ENCODE assay signal across 8 mouse cellular contexts in genomic region chr2:173306734-173307525, GRCm38 (mm10). TPM values are rescaled to one million over a fixed set of nuclear protein-coding genes. Genes with fewer than 3 reads are reported as not detected.
A peak's percentile ranks its signal among the peaks of the same experiment; 100 is the strongest.
DNase-seq lines count a peak whose midpoint lies in the region; ATAC-seq lines count a peak whose summit lies in the region.

No protein-coding gene starts in this region.

- no peaks in the 10 kb centered on the region for H3K27me3 ChIP-seq in hindbrain, embryonic 11.5 days (ENCODE audit: control insufficient read depth, insufficient read depth, low read length)
- H3K27me3 ChIP-seq in hindbrain, embryonic 10.5 days (ENCODE audit: insufficient read depth, poor library complexity, severe bottlenecking), result peaks cover 40% of the 10 kb centered on the region
- peaks cover 37% of the 10 kb centered on the region for H3K27me3 ChIP-seq in heart, embryonic 10.5 days (ENCODE audit: insufficient read depth, poor library complexity, severe bottlenecking)
- peaks cover 24% of the 10 kb centered on the region for H3K27me3 ChIP-seq in limb, embryonic 13.5 days
- peaks cover 10% of the 10 kb centered on the region; the same call in 1 of the 2 replicates for H3K27me3 ChIP-seq in neural tube, embryonic 15.5 days (replicated peaks)

- 60% methylated on average over 9 of the region's 11 CpGs for WGBS in hindbrain, embryonic 11.5 days
- 50% methylated on average over 11 of the region's 11 CpGs for WGBS in hindbrain, embryonic 10.5 days
- 31% methylated on average over 11 of the region's 11 CpGs for WGBS in heart, embryonic 10.5 days
- 57% methylated on average over 8 of the region's 11 CpGs for WGBS in limb, embryonic 13.5 days
- 21% methylated on average over 9 of the region's 11 CpGs for WGBS in neural tube, embryonic 15.5 days

- no peaks in the 10 kb centered on the region for H3K36me3 ChIP-seq in hindbrain, embryonic 11.5 days (ENCODE audit: control insufficient read depth, insufficient read depth, low read length)
- no peaks in the 10 kb centered on the region for H3K36me3 ChIP-seq in hindbrain, embryonic 10.5 days
- H3K36me3 ChIP-seq in heart, embryonic 10.5 days, result no peaks in the 10 kb centered on the region
- H3K36me3 ChIP-seq in limb, embryonic 13.5 days, result no peaks in the 10 kb centered on the region
- H3K36me3 ChIP-seq in neural tube, embryonic 15.5 days, result no peaks in the 10 kb centered on the region

- no peak overlapping the region for H3K4me3 ChIP-seq in hindbrain, embryonic 11.5 days (ENCODE audit: low read depth, low read length)
- H3K4me3 ChIP-seq in hindbrain, embryonic 10.5 days, result no peak overlapping the region
- H3K4me3 ChIP-seq in heart, embryonic 10.5 days, result peak overlapping the region; percentile 42
- H3K4me3 ChIP-seq in limb, embryonic 13.5 days, result no peak overlapping the region
- no peak overlapping the region for H3K4me3 ChIP-seq in neural tube, embryonic 15.5 days (replicated peaks)

- no peaks in the 10 kb centered on the region for H3K9me3 ChIP-seq in hindbrain, embryonic 11.5 days (ENCODE audit: control insufficient read depth, low read length)
- H3K9me3 ChIP-seq in hindbrain, embryonic 10.5 days, result no peaks in the 10 kb centered on the region
- H3K9me3 ChIP-seq in heart, embryonic 10.5 days, result no peaks in the 10 kb centered on the region
- H3K9me3 ChIP-seq in limb, embryonic 13.5 days, result peaks cover 4% of the 10 kb centered on the region; the same call in 1 of the 2 replicates
- no peaks in the 10 kb centered on the region for H3K9me3 ChIP-seq in neural tube, embryonic 15.5 days (replicated peaks)

- peak; percentile 67; the same call in 1 of the 2 replicates for ATAC-seq in hindbrain, embryonic 11.5 days (ENCODE audit: low FRiP score)
- 0 out of 2 replicates have a peak, but pooled peaks have one; percentile 30 for ATAC-seq in erythroid progenitor cell, adult 5-6 weeks (replicated peaks; ENCODE audit: low FRiP score, poor library complexity, severe bottlenecking)
- ATAC-seq in limb, embryonic 13.5 days (ENCODE audit: low FRiP score, low read depth), result no peak
- peak; percentile 76 for ATAC-seq in neural tube, embryonic 15.5 days (ENCODE audit: low FRiP score)

- H3K27ac ChIP-seq in hindbrain, embryonic 11.5 days (ENCODE audit: low read depth, low read length), result no peak overlapping the region
- H3K27ac ChIP-seq in hindbrain, embryonic 10.5 days, result no peak overlapping the region
- H3K27ac ChIP-seq in heart, embryonic 10.5 days, result peak overlapping the region; percentile 70
- H3K27ac ChIP-seq in limb, embryonic 13.5 days, result no peak overlapping the region
- H3K27ac ChIP-seq in neural tube, embryonic 15.5 days (replicated peaks), result 0 out of 2 replicates have a peak overlapping the region, but pooled peaks have one; percentile 23

- H3K4me1 ChIP-seq in hindbrain, embryonic 11.5 days (replicated peaks; ENCODE audit: control insufficient read depth, insufficient read depth, low read length), result no peaks in the 10 kb centered on the region
- peaks cover 13% of the 10 kb centered on the region for H3K4me1 ChIP-seq in hindbrain, embryonic 10.5 days (replicated peaks)
- H3K4me1 ChIP-seq in heart, embryonic 10.5 days, result peaks cover 26% of the 10 kb centered on the region
- H3K4me1 ChIP-seq in limb, embryonic 13.5 days, result peaks cover 22% of the 10 kb centered on the region
- peaks cover 17% of the 10 kb centered on the region for H3K4me1 ChIP-seq in neural tube, embryonic 15.5 days

- peak; percentile 17 for DNase-seq in hindbrain, embryonic 11.5 days (ENCODE audit: low spot score)
- no peak for DNase-seq in hindbrain, embryonic 10.5 days (ENCODE audit: low spot score)
- DNase-seq in heart, embryonic 10.5 days (ENCODE audit: low spot score), result no peak
- peak; percentile 47 for DNase-seq in kidney, adult 9 months
- peak; percentile 22 for DNase-seq in thymus, postnatal 25 days

- no peak overlapping the region for H3K9ac ChIP-seq in hindbrain, embryonic 11.5 days (ENCODE audit: low read depth, low read length)
- H3K9ac ChIP-seq in limb, embryonic 13.5 days, result no peak overlapping the region
- no peak overlapping the region for H3K9ac ChIP-seq in neural tube, embryonic 15.5 days (replicated peaks)

- H3K4me2 ChIP-seq in hindbrain, embryonic 11.5 days (replicated peaks; ENCODE audit: low read depth, low read length), result no peak overlapping the region
- H3K4me2 ChIP-seq in limb, embryonic 13.5 days (replicated peaks), result peak overlapping the region; percentile 53
- H3K4me2 ChIP-seq in neural tube, embryonic 15.5 days, result peak overlapping the region; percentile 52

RNA-seq across cellular contexts. Expression of gene Pmepa1, which starts 30.6 kb away (rescaled TPM):
- 3.4 and 5.0 TPM in 2 replicates for polyA plus RNA-seq in hindbrain, embryonic 11.5 days (2014; fragmentation: Nextera tagmentation; extraction: Ambion mirVana)
- 1.3 and 2.9 TPM in 2 replicates for polyA plus RNA-seq in hindbrain, embryonic 10.5 days (2016; fragmentation: Nextera tagmentation; extraction: Ambion mirVana)
- total RNA-seq in erythroid progenitor cell, adult 5-6 weeks (2015; ENCODE audit: low replicate concordance), result 0.36 TPM in 1 of 2 replicates, not detected in the other
- not detected in 2 replicates for total RNA-seq in erythroid progenitor cell, adult 5-6 weeks (2017; ENCODE audit: low replicate concordance)
- polyA plus RNA-seq in heart, embryonic 10.5 days (2016; fragmentation: Nextera tagmentation; extraction: Ambion mirVana), result 1.4 and 1.9 TPM in 2 replicates
- 5.6 and 6.0 TPM in 2 replicates for polyA plus RNA-seq in limb, embryonic 13.5 days (2015; fragmentation: Nextera tagmentation; extraction: Ambion mirVana)
- 4.5 and 4.6 TPM in 2 replicates for polyA plus RNA-seq in neural tube, embryonic 15.5 days (2015; fragmentation: Nextera tagmentation; extraction: Ambion mirVana)

Comparison
In these comparisons a context has a peak if more than half of its experiments do, and no peak if none do; other contexts are left out.
1. DNase-seq: peak in hindbrain, embryonic 11.5 days (single experiment), kidney, adult 9 months (single experiment) and thymus, postnatal 25 days (single experiment); none in hindbrain, embryonic 10.5 days (single experiment) and heart, embryonic 10.5 days (single experiment).
2. H3K27ac ChIP-seq: peak in heart, embryonic 10.5 days (single experiment) and neural tube, embryonic 15.5 days (single experiment); none in hindbrain, embryonic 11.5 days (single experiment), hindbrain, embryonic 10.5 days (single experiment) and limb, embryonic 13.5 days (single experiment).